ENCODE assay signal across 17 mouse cellular contexts in genomic region chr16:41521566-41521965, GRCm38 (mm10).
DNase-seq lines count a peak whose midpoint lies in the region; ATAC-seq lines count a peak whose summit lies in the region.
"Had no signal": no experiment of that assay in that cellular context is flagged by ENCODE, and none has a peak within 500 bp of the region (broad histone marks: within the 10 kb centered on the region; RNA-seq: fewer than 3 reads in every experiment).

No protein-coding gene starts in this region.

- no peak overlapping the region for H3K4me2 ChIP-seq in kidney, embryonic 16.5 days (replicated peaks; ENCODE audit: low read depth, low read length)
- no peak overlapping the region for H3K4me2 ChIP-seq in neural tube, embryonic 12.5 days (replicated peaks)
- H3K4me2 ChIP-seq: embryonic facial prominence, embryonic 12.5 days; forebrain, embryonic 15.5 days; heart, embryonic 13.5 days had no signal

- peak; percentile 61; the same call in 1 of the 2 replicates for ATAC-seq in kidney, embryonic 16.5 days (ENCODE audit: low FRiP score, low TSS enrichment)
- ATAC-seq in neural tube, embryonic 12.5 days (ENCODE audit: low FRiP score, low read depth): peak; percentile 44; the same call in 1 of the 2 replicates
- ATAC-seq: forebrain, embryonic 15.5 days had no signal

- 31% methylated on average over 4 of the region's 4 CpGs for WGBS in kidney, embryonic 16.5 days
- WGBS in neural tube, embryonic 12.5 days: 28% methylated on average over 4 of the region's 4 CpGs

- H3K9ac ChIP-seq in kidney, embryonic 16.5 days (replicated peaks; ENCODE audit: low read length): no peak overlapping the region
- H3K9ac ChIP-seq in neural tube, embryonic 12.5 days: no peak overlapping the region
- H3K9ac ChIP-seq: embryonic facial prominence, embryonic 12.5 days; forebrain, embryonic 15.5 days; heart, embryonic 13.5 days had no signal

- DNase-seq in embryo, embryonic 11 days: peak; percentile 21
- no peak for DNase-seq in embryo, embryonic 10 days (ENCODE audit: low spot score)
- DNase-seq in kidney, adult 18-20 months: no peak
- no peak for DNase-seq in neural tube, embryonic 10.5 days (ENCODE audit: extremely low spot score, low spot score)
- no peak for DNase-seq in right cerebral cortex, postnatal 10 days (ENCODE audit: low spot score in 2 of 2)
- DNase-seq: adrenal gland, postnatal 14 days; cerebellum, adult 11-12 months; cerebellum, adult 9-10 months; cerebellum, postnatal 25 days; gastrocnemius, postnatal 36 days; heart, adult 11 months; heart, postnatal 36 days had no signal

- no peaks in the 10 kb centered on the region for H3K9me3 ChIP-seq in kidney, embryonic 16.5 days (ENCODE audit: low read length)
- H3K9me3 ChIP-seq in neural tube, embryonic 12.5 days: no peaks in the 10 kb centered on the region
- H3K9me3 ChIP-seq: embryonic facial prominence, embryonic 12.5 days; forebrain, embryonic 15.5 days; heart, embryonic 13.5 days had no signal

- H3K27ac ChIP-seq in kidney, embryonic 16.5 days (ENCODE audit: low read length): no peak overlapping the region
- no peak overlapping the region for H3K27ac ChIP-seq in neural tube, embryonic 12.5 days
- H3K27ac ChIP-seq: embryonic facial prominence, embryonic 12.5 days; forebrain, embryonic 15.5 days; heart, embryonic 13.5 days had no signal

- H3K4me1 ChIP-seq in kidney, embryonic 16.5 days (ENCODE audit: insufficient read depth, low read length): no peaks in the 10 kb centered on the region
- peaks cover 3% of the 10 kb centered on the region; the same call in 1 of the 2 replicates for H3K4me1 ChIP-seq in neural tube, embryonic 12.5 days
- H3K4me1 ChIP-seq: embryonic facial prominence, embryonic 12.5 days; heart, embryonic 13.5 days had no signal

- H3K36me3 ChIP-seq in kidney, embryonic 16.5 days (ENCODE audit: insufficient read depth, low read length): no peaks in the 10 kb centered on the region
- H3K36me3 ChIP-seq in neural tube, embryonic 12.5 days: no peaks in the 10 kb centered on the region
- H3K36me3 ChIP-seq: embryonic facial prominence, embryonic 12.5 days; forebrain, embryonic 15.5 days; heart, embryonic 13.5 days had no signal

- H3K27me3 ChIP-seq in kidney, embryonic 16.5 days (ENCODE audit: insufficient read depth, low read length): no peaks in the 10 kb centered on the region
- H3K27me3 ChIP-seq in neural tube, embryonic 12.5 days (replicated peaks): no peaks in the 10 kb centered on the region
- H3K27me3 ChIP-seq: embryonic facial prominence, embryonic 12.5 days; forebrain, embryonic 15.5 days; heart, embryonic 13.5 days had no signal

- no peak overlapping the region for H3K4me3 ChIP-seq in kidney, embryonic 16.5 days (ENCODE audit: low read length)
- no peak overlapping the region for H3K4me3 ChIP-seq in neural tube, embryonic 12.5 days
- H3K4me3 ChIP-seq: embryonic facial prominence, embryonic 12.5 days; forebrain, embryonic 15.5 days; heart, embryonic 13.5 days had no signal
